Mouse (Mus musculus) intestine, embryonic 15.5 days (tissue): ENCODE results near the gene Ankrd33. TPM values are rescaled to one million over a fixed set of nuclear protein-coding genes. Genes with fewer than 3 reads are reported as not detected.

Experiments used
- ATAC-seq: fragments of 200-750 bp; cut with Nextera tagmentation; 2 replicates; pipeline ENCODE4 v1.8.0; 2017; ENCODE audit warnings: moderate TSS enrichment, moderate library complexity
- H3K27ac ChIP-seq: fragments of 300-500 bp; sonication (generic); 2 replicates; pipeline ENCODE4 v1.5.1; 2015; ENCODE audit warnings: mild to moderate bottlenecking, inconsistent platforms
- H3K27me3 ChIP-seq: fragments of 300-500 bp; sonication (generic); replicated peaks from 2 replicates; pipeline ENCODE4 v1.6.1; 2015; ENCODE audit warnings: inconsistent platforms
- H3K36me3 ChIP-seq: fragments of 300-500 bp; sonication (generic); 2 replicates; pipeline ENCODE4 v1.6.1; 2015; ENCODE audit warnings: inconsistent platforms
- H3K4me1 ChIP-seq: fragments of 300-500 bp; sonication (generic); replicated peaks from 2 replicates; pipeline ENCODE4 v1.6.1; 2015; ENCODE audit warnings: inconsistent platforms
- H3K4me2 ChIP-seq: fragments of 300-500 bp; sonication (generic); replicated peaks from 2 replicates; pipeline ENCODE4 v1.6.1; 2015; ENCODE audit warnings: mild to moderate bottlenecking, inconsistent platforms
- H3K4me3 ChIP-seq: fragments of 300-500 bp; sonication (generic); replicated peaks from 2 replicates; pipeline ENCODE4 v1.5.1; 2015; ENCODE audit warnings: inconsistent platforms
- H3K9ac ChIP-seq: fragments of 300-500 bp; sonication (generic); 2 replicates; pipeline ENCODE4 v1.6.1; 2015; ENCODE audit warnings: inconsistent platforms
- H3K9me3 ChIP-seq: fragments of 300-500 bp; sonication (generic); 2 replicates; pipeline ENCODE4 v1.6.1; 2016; ENCODE audit warnings: inconsistent platforms
- whole genome bisulfite sequencing: fragments of 180-500 bp; shearing (Covaris S2); methylation state at CpG from one replicate; pipeline ENCODE4 v1.1.7; 2015; 5-methylcytosine and 5-hydroxymethylcytosine counted together
- polyA plus RNA-seq: library from polyadenylated mRNA; unstranded; fragments of >200 nt; fragmentation: Nextera tagmentation; extraction: Ambion mirVana; gene quantifications from 2 replicates; pipeline ENCODE4 v1.2.1, GENCODE M21; 2015

Gene Ankrd33
- polyA plus RNA-seq, 1 experiment from 2014 or later, result not detected

DNA sequence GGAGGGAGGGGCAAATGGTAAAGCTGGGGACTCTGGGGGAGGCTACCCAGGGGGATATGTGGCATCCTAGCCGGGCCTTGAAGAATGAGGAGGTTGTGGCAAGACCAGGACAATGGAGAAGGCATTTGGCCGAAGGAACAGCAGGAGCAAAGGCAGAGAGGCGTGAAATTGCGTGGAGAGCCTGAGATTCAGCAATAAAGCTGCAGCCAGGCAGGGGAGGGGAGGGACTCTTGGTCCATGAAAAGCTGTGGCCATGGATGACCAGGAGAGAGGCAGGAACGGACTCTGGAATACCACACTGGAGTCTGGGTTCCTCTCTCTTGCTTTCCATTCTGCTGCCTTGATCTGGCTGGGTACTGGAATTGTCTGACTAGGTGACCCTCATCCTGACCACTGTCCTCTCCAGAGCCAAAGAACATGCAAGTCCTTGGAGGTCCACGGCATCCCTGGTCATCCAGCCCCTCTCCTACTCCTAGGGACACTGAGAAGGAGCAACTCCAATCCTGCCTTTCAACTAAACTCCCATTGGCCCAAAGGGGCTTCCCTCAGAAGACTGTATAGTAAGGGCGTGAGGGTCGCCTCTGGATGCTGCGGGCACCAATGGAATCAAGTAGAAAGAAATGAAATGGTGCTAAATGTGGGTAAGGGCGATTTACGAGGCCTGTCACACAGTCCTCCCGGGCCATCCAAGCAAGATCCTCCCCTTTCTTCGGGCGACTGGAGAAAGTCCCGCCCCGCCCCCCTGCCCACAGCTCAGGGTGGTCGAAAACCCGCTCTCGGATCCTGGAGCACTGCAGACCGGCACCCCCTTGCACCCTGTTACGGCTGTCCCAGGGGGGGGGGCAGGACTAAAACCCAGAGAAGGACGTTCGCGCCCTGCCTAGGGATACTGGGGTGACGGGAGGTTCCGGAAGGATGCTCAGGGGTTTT is 39.2 kb upstream of the Ankrd33 start:
- Histone ChIP-seq H3K4me1 (peaks cover 46% of the 10 kb centered on the region), H3K4me3 (peak overlapping the region; percentile 87)

DNA sequence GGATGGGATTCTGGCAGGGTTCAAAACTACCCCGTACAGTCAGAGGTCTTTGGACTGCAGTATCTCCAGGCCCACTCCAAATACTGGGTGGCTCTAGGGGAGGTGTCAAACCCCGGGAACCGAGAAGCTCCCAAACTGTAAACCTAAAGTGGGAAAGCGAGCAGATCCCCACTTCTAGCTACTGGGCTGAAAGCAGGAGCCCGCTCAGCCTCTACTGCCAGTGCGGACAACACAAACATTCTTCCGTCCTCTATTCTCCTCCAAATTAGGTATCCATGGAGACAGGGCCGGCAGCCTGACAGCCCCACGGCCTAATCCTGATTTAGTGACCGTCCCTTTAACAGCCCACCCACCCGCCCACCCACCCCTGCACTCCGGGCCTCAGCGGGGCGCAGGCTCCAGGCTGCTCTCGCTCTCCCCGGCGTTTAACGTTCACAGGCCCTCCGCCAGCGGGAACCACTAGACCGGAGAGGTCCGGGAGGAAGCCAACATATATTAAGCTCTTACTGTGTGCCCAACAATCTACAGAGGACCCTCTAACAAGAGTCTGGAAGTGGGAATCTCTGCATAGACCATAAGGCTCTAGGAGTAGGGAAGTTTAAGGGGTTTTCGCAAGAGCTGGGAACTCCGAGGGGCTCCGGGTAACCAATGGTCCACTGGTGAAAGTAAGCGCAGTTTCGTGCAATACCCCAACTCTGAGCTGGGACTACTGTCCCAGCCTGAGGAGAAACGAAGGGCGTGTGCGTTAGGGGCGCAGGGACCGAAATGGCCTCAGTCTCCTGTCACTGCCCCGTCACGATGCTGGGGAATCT is 38.3 kb upstream of the Ankrd33 start:
- no peaks in the 10 kb centered on the region for H3K9me3 ChIP-seq
- H3K9ac ChIP-seq, result peak overlapping the region; percentile 79
- peak overlapping the region; percentile 84 for H3K27ac ChIP-seq
- H3K4me3 ChIP-seq, result peak overlapping the region; percentile 87
- no peaks in the 10 kb centered on the region for H3K27me3 ChIP-seq
- peak overlapping the region; percentile 86 for H3K4me2 ChIP-seq
- no peaks in the 10 kb centered on the region for H3K36me3 ChIP-seq
- ATAC-seq, result 0 out of 2 replicates have a peak, but pooled peaks have one; percentile 3
- 7% methylated on average over 34 of the region's 34 CpGs for WGBS
- H3K4me1 ChIP-seq, result peaks cover 48% of the 10 kb centered on the region

More for the DNA sequence above, 39.2 kb upstream of the Ankrd33 start:
- H3K4me2 ChIP-seq, result peak overlapping the region; percentile 86
- no peaks in the 10 kb centered on the region for H3K9me3 ChIP-seq
- 18% methylated on average over 26 of the region's 26 CpGs for WGBS
- H3K27ac ChIP-seq, result 0 out of 2 replicates have a peak overlapping the region, but pooled peaks have one; percentile 84
- no peak for ATAC-seq
- H3K27me3 ChIP-seq, result no peaks in the 10 kb centered on the region
- peak overlapping the region; percentile 79 for H3K9ac ChIP-seq
- H3K36me3 ChIP-seq, result no peaks in the 10 kb centered on the region

DNA sequence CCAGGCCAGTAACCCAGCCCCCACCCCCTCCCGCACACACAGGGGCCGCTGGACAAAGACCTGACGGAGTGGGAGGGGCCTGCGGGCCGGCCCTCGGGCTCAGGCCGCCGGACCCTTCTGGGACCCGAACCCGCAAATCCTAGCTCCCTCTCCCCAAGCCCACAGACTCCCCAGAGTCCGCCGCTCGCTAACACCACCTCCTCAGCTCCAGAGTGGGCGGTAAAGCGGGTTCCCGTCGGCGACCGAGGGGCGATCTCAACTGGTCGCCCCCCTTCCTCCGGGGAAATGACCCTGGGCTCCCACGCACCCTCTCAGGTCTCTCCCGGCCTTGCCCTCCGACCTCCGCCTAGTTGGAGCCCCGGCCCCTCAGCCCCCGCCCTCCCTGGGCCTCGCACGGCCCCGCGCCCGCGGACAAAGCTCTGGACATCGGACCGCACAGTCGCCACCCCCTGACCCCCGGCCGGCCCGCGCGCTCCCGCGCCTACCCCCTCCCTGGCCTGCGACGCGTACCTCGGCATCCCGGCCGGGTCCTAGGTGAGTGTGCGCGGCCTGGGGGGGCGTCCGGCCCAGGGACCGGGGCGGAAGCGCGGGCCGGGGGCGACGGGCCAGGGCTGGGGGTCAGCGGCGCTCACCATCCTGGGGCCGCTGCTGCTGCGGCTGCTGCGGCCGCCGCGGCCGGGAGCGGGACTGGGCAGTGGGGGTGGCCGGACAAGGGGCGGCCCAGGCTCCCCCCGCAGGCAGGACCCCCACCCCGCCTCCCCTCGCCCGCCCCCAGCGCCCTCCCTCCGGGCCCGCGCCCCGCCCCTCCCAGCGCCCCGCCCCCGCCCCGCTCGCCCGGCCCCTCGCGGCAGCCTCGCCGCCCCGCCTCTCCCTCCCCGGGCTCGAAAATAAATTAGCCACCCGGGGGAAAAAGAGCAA is 37.5 kb upstream of the Ankrd33 start, which contains the start of gene Fignl2:
Gene Fignl2 (minus strand): TSS at position 755 of the 918 bp plus-strand sequence.
- Histone ChIP-seq H3K4me1 (peaks cover 47% of the 10 kb centered on the region), H3K4me2 (peak within 1 kb of the TSS; percentile 86), H3K9ac (peak within 1 kb of the TSS; percentile 79), H3K36me3 (no peaks in the 10 kb centered on the region), H3K4me3 (peak within 1 kb of the TSS; percentile 87), H3K27ac (peak within 1 kb of the TSS; percentile 84), H3K27me3 (no peaks in the 10 kb centered on the region), H3K9me3 (no peaks in the 10 kb centered on the region)
- peak; percentile 60 for ATAC-seq
- under 1% methylated on average over 59 of the region's 96 CpGs for WGBS

DNA sequence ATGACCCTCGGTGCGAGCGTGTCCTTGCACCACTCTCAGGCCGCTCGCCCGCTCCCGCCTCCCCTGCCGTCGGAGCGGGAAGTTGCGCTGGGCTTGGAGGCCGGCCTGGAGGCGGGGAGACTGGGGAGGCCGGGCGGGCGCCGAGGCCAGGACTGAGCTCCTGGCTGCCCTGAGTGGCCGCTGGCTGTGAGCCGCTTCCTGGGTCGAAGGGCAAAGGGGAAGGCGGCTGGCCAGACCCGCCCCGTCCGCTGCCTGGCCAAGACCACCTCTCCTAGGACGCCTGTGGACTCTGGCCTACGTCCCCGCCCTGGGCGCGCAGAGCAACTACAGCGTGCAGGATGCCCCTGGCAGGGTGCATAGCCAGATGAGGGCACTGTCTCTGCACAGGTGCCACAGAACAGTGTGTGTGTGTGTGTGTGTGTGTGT is 36.8 kb upstream of the Ankrd33 start:
- peak; percentile 87 for ATAC-seq
- whole genome bisulfite sequencing, result 2% methylated on average over 28 of the region's 30 CpGs
- Histone ChIP-seq H3K27ac (peak overlapping the region; percentile 84), H3K36me3 (no peaks in the 10 kb centered on the region), H3K4me1 (peaks cover 47% of the 10 kb centered on the region), H3K9ac (peak overlapping the region; percentile 79), H3K4me2 (peak overlapping the region; percentile 86), H3K27me3 (no peaks in the 10 kb centered on the region), H3K9me3 (no peaks in the 10 kb centered on the region), H3K4me3 (peak overlapping the region; percentile 87)

DNA sequence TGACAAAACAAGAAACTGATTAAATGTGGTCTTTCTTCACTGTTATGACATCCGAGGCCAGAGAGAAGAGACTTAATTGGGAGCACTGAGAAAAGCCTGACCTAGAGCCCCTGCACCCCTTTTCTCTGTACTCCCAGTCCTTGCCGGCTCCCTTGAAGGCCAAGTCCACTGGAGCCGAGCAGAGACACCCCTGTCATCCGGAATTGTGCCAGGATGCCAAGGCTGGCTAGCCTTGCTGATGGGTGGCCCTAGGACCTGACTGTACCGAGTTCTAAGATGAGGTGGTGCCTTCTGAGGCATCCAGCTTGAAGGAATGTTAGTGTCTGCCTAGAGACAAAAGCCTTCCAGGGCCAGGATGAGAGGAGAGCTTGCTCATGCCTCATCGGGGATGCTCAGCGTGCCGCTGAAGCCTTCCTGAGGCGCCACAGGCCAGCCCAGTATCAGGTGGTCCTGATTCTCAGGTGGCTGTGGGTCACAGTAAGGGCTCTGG is 35.5 kb upstream of the Ankrd33 start:
- H3K27ac ChIP-seq, result no peak overlapping the region
- H3K27me3 ChIP-seq, result no peaks in the 10 kb centered on the region
- H3K9me3 ChIP-seq, result no peaks in the 10 kb centered on the region
- ATAC-seq, result no peak
- H3K4me3 ChIP-seq, result no peak overlapping the region
- WGBS, result 87% methylated on average over 9 of the region's 9 CpGs
- no peak overlapping the region for H3K9ac ChIP-seq
- H3K4me2 ChIP-seq, result no peak overlapping the region
- H3K4me1 ChIP-seq, result peaks cover 42% of the 10 kb centered on the region
- no peaks in the 10 kb centered on the region for H3K36me3 ChIP-seq

DNA sequence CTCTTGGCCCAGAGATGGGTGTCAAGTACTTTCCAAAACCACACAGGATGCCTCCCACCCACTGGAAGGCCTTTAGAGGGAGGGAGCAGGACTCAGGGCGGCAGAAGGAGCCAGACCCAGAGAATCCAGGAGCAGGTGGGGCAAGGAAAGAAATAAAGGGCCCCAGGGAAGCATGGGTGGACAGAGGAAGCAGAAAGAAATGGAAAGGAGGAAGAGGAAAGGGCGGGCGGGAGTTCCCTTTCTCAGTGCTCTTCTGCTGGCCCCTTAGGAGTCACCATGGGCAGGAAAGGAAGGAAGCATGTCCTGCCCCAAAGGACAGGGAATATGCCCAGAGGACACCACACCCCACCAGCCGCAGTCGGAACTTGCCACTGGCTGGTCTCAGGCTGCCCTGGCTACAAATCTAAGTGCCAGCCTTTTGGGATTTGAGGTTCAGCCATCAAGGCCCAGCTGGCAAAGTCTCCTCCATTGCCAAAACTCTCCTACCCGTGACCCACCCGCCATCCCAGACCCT is 34.5 kb upstream of the Ankrd33 start:
- H3K4me1 ChIP-seq, result peaks cover 32% of the 10 kb centered on the region
- H3K36me3 ChIP-seq, result no peaks in the 10 kb centered on the region
- WGBS, result 88% methylated on average over 7 of the region's 7 CpGs
- H3K27me3 ChIP-seq, result no peaks in the 10 kb centered on the region
- no peaks in the 10 kb centered on the region for H3K9me3 ChIP-seq
- no peak overlapping the region for H3K4me2 ChIP-seq
- no peak overlapping the region for H3K27ac ChIP-seq
- no peak overlapping the region for H3K9ac ChIP-seq
- H3K4me3 ChIP-seq, result no peak overlapping the region
- ATAC-seq, result no peak

DNA sequence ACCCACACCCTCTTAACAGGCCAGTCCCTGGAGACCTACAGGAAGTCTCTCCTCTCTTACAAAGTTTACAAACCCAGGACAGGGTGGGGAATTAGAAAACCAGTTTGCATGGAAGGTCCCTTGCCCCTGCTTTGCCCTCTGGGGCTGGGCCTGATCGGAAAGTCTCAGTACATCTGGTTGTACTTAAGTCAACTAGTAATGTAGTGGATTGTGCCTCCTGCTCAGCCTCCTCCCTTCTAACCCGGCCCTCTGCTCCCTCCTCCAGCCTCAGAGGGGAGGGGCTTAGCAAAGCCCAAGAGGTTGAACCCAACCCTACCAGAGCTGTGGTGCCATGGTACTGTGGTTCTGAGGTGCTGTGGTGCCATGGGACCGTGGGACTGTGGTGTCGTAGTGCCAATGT is 33.3 kb upstream of the Ankrd33 start:
- H3K27ac ChIP-seq, result no peak overlapping the region
- no peaks in the 10 kb centered on the region for H3K9me3 ChIP-seq
- H3K4me1 ChIP-seq, result peaks cover 23% of the 10 kb centered on the region
- no peaks in the 10 kb centered on the region for H3K36me3 ChIP-seq
- H3K4me2 ChIP-seq, result no peak overlapping the region
- no peaks in the 10 kb centered on the region for H3K27me3 ChIP-seq
- ATAC-seq, result no peak
- no peak overlapping the region for H3K4me3 ChIP-seq
- 57% methylated on average over 4 of the region's 4 CpGs for WGBS
- no peak overlapping the region for H3K9ac ChIP-seq

DNA sequence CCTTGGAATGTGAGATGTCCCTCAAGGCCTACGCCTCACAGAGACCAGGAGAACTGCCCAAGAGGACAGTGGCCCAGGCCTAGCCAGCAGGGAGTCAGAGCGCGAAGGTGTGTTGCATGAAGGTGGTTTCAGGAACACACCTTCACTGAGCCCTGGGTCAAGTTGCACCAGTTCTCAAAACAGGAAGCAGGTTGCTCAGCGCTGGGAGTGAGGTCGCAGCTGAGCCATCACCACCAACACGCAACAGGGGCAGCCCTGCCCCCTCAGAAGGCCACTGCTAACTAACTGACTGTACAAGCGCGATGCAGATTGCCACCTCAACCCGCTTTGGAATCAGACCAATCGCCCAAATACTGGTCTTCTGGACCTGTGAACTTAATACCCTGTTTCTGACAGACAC is 31.1 kb upstream of the Ankrd33 start:
- Histone ChIP-seq H3K27ac (no peak overlapping the region), H3K4me3 (no peak overlapping the region), H3K27me3 (no peaks in the 10 kb centered on the region), H3K4me2 (no peak overlapping the region), H3K9ac (no peak overlapping the region), H3K4me1 (peaks cover 12% of the 10 kb centered on the region), H3K9me3 (no peaks in the 10 kb centered on the region), H3K36me3 (no peaks in the 10 kb centered on the region)
- 69% methylated on average over 10 of the region's 10 CpGs for WGBS
- ATAC-seq, result no peak

DNA sequence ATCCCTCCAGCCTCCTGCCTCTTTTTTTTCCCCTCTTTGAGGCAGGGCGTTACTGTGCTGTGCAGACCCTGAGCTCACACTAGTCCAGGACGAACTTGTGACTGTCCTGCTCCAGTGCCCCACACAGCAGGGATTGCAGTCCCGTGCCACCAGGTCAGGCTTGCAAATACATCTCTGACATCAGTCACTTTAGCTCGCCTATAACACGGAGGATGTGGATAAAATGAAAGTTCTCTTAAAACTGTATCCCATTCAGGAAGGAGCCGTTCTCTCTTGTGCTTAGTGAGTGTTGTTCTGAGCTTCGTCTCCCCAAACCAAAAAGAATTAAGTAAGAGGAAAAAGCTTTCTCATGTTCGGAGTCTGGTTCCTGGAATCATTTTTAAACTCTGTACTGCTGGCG is 29.1 kb upstream of the Ankrd33 start:
- H3K4me2 ChIP-seq, result no peak overlapping the region
- no peaks in the 10 kb centered on the region for H3K27me3 ChIP-seq
- ATAC-seq, result no peak
- H3K27ac ChIP-seq, result no peak overlapping the region
- peaks cover 8% of the 10 kb centered on the region for H3K4me1 ChIP-seq
- no peaks in the 10 kb centered on the region for H3K9me3 ChIP-seq
- WGBS, result 71% methylated on average over 9 of the region's 9 CpGs
- no peak overlapping the region for H3K9ac ChIP-seq
- no peaks in the 10 kb centered on the region for H3K36me3 ChIP-seq
- no peak overlapping the region for H3K4me3 ChIP-seq

DNA sequence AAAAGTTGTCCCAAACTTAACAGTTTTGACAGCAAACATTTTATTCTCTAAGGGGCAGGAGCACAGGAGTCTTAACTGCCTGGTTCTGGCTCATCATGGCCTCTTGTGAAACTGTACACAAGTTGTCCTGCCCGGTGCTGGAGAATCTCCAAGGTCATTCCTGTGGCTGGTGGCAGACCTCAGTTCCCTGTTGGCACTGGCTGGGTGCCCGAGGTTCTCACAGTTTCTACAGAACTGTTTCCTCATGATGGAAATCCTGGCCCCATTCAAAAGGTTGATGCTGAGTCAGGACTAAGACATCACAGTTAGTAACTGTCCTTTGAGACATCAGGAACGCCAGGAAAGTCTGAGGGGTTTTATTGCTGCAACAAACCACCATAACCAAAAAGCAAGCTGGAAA is 28.6 kb upstream of the Ankrd33 start:
- no peaks in the 10 kb centered on the region for H3K27me3 ChIP-seq
- no peak overlapping the region for H3K4me3 ChIP-seq
- no peaks in the 10 kb centered on the region for H3K9me3 ChIP-seq
- WGBS, result 49% methylated on average over 3 of the region's 3 CpGs
- no peak for ATAC-seq
- H3K9ac ChIP-seq, result no peak overlapping the region
- no peak overlapping the region for H3K27ac ChIP-seq
- peaks cover 7% of the 10 kb centered on the region for H3K4me1 ChIP-seq
- H3K4me2 ChIP-seq, result no peak overlapping the region
- H3K36me3 ChIP-seq, result no peaks in the 10 kb centered on the region

DNA sequence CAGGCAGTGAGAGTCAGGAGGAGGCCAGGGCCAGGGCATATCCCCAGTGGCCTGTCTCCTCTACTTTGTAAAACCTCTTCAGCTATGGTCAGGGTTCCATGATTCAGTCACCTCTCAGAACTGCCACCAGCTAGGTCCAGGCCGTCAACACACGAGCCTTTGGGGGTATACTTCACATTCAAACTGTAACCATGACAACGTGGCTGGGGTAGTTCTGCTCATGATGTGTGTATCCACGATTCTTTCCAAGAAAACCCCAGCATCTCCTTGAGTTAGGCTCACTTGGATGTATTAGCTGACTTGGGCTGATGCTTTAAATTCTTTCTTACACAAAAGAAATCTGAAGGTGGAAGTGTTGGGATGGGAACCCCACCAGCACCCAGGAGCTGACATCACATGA is 27.3 kb upstream of the Ankrd33 start:
- no peaks in the 10 kb centered on the region for H3K27me3 ChIP-seq
- no peaks in the 10 kb centered on the region for H3K4me1 ChIP-seq
- H3K36me3 ChIP-seq, result no peaks in the 10 kb centered on the region
- WGBS, result 67% methylated on average over 4 of the region's 4 CpGs
- no peak for ATAC-seq
- H3K4me2 ChIP-seq, result no peak overlapping the region
- no peak overlapping the region for H3K27ac ChIP-seq
- no peak overlapping the region for H3K9ac ChIP-seq
- H3K9me3 ChIP-seq, result no peaks in the 10 kb centered on the region
- no peak overlapping the region for H3K4me3 ChIP-seq
